Mouse (Mus musculus) fibroblast of lung, adult 2 months (primary cell): Measurements from ENCODE around the gene Pum1.
"Not testable (repeated sequence)": the region's sequence is repeated elsewhere in the genome, so short reads cannot be mapped to it uniquely, and the experiment has no call there.

Experiments
- DNase-seq: peaks from one replicate; pipeline ENCODE4 v3.0.0-alpha.2; 2011; ENCODE audit warnings: low read depth

Pum1 gene

GRCm38 (mm10) chr4:130668991-130669390, 5.9 kb downstream of the Pum1 start:
- no peak for DNase-seq

DNA sequence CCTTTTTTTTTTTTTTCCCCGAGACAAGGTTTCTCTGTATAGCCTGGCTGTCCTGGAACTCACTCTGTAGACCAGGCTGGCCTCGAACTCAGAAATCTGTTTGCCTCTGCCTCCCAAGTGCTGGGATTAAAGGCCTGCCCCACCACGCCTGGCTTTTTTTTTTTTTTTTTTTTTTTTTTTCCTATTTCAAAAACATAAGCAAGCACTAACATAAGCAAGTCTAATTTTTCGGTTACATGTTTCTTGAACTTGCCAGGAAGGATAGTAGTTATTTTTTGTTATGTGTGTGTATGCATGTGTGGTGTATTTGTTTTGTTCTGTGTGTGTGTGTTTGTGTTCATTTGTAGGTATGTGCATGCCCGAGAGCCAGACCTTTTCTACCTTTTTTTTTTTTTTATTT, 6.9 kb downstream of the Pum1 start:
- DNase-seq, result not testable (repeated sequence)

DNA sequence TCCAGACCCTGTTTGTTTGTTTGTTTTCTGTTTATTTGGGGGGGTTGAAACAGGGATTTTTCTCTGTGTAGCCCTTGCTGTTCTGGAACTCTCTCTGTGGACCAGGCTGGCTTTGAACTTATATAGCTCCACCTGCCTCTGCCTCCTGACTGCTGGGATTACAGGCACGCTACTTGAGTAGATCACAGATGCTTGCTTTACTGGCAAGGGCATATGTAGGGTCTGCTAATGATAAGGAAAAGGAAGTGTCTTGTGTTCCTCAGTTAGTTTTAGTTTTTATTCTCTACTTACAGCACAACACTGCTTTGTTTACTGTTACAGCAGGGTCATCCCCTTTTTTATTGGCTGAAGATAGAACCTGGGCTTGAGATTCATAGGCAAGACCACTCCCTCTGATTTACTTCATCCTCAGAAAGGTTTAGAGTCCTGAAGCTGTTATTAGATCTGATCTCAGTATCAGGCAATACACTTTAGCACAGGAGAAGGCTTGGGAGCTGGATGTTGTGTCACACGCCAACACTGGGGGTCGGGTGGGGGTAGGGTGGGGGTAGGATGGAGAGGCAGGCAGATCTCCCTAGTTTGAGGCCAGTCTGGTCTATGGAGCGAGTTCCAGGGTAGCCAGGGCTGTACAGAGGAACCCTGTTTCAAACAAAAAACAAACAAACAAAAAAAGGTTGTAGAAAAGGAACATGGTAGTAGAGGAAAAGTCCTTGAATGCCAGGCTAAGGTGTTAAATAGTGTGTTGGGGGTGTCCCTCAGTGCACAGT, 8.1 kb downstream of the Pum1 start:
- no peak for DNase-seq

DNA sequence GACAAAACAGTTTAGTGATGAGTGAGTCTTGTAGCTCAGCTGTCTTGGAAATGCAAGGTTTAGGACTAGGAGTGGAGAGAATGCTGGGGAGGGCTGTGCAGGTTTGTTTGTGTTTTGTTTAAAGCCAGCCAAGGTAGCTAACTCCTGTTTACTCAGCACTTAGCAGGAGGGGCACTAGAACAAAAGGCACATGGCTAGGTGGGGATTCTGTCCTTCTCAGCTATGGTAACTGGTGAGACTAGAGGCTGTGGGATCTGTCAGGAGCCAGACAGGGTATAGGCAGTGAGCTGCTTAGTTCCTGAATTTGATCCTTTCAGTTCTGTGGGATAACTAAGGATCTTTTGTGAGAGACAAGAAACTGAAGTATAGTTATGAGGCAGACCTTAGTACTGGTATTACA, 9.0 kb downstream of the Pum1 start:
- DNase-seq, result no peak

DNA sequence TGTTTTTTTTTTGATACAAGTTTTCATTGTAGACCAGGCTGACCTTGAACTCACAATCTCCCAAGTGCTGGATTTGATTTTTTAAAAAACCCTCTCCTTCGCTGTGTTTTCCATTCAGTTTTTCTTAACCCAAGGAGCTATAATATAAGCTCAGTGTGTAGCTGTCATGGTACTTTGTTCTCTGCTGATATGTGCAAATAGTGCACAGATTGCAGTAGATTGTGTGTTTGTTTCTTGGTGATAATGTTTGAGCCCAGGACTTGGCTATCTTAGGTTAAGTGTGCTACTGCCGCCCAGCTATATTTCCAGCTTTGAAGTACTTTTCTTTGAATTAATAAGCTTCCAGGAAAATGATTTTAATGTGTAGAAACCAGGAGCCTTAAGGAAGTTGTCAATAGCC, 13.6 kb downstream of the Pum1 start:
- no peak for DNase-seq

- no peak for DNase-seq
Measured at GRCm38 (mm10) chr4:130678149-130678548, 15.0 kb downstream of the Pum1 start.

GRCm38 (mm10) chr4:130680676-130681075, 17.6 kb downstream of the Pum1 start:
- DNase-seq, result no peak

GRCm38 (mm10) chr4:130683051-130683450, 19.9 kb downstream of the Pum1 start:
- not testable (repeated sequence) for DNase-seq

DNA sequence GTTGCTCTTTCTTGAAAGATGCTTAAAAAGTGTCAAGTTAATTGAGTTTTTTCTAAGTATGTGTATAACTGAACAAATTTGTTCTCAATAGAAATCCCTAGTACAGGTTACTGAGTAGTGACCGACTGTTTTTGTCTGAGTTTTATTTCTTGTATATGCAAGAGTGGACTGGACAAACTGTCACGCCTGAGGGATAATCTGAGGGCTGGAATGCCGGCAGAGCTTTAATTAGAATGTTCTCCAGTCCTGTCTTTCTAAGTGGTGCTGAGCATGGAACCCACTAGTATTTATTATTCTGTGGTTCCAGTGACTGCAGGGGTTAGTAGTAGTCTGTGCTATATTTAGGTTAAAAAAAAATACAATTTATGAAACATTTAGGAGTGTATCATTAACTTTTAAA, 30.8 kb downstream of the Pum1 start:
- DNase-seq, result no peak

DNA sequence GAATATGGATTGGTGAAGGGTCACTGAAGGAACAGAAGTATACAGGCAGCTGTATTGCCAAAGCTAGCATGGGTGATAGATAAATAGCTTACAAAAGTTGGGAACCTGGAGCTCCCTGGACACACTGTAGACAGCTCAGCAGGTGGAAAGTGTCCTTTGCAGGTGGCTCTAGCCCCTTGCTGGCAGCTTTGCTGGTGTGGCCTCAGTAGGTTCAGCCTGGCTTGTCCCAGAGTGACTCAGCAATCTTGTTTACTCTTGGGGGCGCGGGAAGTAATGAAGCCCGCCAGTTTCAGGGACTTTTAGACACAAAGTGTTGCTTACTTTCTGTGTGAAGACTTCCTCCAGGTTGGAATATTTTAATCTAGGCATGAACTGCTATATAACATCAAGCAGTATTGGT, 31.9 kb downstream of the Pum1 start:
- no peak for DNase-seq

GRCm38 (mm10) chr4:130701061-130701460, 37.9 kb downstream of the Pum1 start:
- DNase-seq, result peak; percentile 30

- DNase-seq, result no peak
Measured at GRCm38 (mm10) chr4:130702835-130703535, 39.9 kb downstream of the Pum1 start.

DNA sequence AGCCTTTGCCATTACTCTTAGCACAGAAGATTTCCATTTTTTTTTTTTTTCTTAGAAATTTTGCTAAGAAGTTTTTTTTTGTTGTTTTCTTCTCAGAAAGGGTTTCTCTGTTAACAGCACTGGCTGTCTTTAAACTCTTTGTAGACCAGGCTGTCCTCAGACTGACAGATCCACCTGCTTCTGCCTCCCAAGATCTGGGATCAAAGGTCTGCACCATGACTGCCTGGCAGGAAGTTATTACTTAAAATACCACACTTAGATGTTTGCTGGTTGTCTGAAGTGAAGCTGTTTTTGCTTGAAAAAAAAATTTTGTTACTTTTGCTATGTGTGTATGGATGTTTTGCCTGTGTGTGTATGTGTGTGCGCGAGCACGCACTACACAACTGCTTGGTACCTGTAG, 40.5 kb downstream of the Pum1 start:
- no peak for DNase-seq

GRCm38 (mm10) chr4:130704615-130705014, 41.5 kb downstream of the Pum1 start:
- no peak for DNase-seq

DNA sequence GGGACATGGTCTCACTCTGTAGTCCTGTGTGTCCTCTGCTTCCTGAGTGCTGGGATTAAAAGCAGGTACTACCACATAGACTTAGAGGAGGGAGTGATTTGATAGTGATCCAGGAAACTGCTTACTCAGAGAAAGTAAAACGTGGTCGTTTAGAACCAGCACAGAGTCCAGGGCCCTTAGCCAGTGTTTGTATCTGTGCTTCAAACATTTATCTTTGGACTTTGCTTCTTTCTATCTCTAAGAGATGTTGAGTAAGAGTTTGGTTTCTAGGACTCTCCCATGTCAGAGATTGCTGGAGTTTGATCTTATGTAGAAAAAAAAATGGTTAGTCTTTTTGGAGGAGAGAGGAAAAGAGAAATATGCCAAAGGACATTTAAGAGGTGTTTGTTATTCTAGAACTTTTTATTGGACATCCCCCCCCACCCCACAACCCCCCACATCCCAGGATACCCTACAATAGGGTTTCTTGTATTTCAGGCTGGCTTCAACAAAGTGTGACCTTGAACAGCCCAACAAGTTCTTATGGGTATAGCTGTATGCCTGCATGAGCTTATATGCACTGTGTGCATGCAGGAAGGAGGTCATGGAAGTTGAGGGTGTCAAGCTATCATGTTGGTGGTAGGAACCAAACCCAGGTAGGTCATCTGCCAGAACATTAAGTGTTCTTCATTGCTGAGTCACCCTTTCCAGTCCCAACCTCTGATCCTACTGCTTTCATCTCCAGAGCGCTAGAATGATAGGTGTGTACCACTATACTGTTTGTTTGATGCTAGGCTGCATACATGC, 43.3 kb downstream of the Pum1 start:
- DNase-seq, result no peak

DNA sequence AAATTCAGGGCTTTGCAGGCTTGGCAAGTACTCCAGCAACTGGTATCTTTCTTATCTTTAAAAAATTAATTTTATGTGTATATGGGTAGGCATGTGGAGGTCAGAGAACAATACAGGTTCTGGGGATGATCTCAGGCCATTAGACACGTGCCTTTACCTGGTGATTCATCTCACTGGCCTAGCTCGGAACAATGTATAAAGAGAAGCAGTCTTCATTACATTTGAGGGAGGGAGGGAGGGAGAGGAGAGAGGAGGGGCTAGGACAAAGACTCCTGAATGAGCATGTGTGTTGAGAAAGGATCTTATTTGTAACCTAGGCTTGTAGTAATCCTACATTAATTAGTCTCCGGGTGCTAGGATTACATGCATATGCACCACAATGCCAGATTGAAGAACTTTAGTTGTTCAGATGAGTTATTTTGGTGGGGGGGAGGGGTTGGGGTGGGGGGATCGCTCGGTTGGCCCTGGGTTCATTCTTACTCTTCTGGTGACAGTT, 48.3 kb downstream of the Pum1 start:
- DNase-seq, result no peak

GRCm38 (mm10) chr4:130712341-130712740, 49.2 kb downstream of the Pum1 start:
- no peak for DNase-seq

DNA sequence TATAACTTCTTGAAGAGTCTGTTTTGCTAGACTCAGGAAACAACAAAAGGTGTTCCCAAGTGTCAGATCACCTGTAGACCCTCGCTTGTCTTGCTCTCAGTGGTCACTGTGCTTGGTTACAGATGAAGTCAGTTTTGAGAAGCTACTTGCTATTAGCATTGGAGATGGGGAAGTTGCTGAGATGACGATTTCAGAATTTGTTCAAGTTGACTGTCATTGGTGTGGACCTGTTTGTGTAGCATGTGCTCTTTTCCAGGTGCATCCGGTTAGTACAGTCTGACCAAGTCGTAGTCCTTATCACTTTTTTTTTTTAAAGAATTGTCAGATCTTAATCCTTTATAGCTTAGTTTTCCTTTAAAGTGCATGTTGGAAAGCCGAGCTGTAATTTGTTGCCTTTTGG, 50.3 kb downstream of the Pum1 start:
- DNase-seq, result no peak

- DNase-seq, result no peak
Measured at GRCm38 (mm10) chr4:130715126-130715525, 52.0 kb downstream of the Pum1 start.

- no peak for DNase-seq
Measured at GRCm38 (mm10) chr4:130715623-130716022, 52.5 kb downstream of the Pum1 start.

DNA sequence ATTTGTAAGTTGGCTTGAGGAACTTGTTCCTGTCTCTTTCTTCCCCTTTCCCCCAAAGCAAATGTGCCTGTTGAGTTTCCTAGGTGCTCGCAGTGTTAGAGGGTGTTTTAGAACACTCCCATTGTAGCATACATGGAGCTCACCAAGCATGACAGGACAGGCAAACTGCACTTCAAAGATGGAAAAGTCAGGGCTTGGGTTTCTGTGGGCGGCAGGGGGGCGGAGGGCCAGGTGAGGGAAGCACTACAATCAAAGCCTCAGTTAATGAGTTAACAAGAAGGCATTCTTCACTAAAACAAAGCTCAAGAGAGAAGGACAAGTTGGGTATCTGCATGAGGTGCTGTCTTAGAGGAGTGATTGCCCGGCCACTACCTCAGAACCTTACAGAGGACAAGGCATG, 56.2 kb downstream of the Pum1 start:
- no peak for DNase-seq

- no peak for DNase-seq
Measured at GRCm38 (mm10) chr4:130722607-130723006, 59.5 kb downstream of the Pum1 start.

DNA sequence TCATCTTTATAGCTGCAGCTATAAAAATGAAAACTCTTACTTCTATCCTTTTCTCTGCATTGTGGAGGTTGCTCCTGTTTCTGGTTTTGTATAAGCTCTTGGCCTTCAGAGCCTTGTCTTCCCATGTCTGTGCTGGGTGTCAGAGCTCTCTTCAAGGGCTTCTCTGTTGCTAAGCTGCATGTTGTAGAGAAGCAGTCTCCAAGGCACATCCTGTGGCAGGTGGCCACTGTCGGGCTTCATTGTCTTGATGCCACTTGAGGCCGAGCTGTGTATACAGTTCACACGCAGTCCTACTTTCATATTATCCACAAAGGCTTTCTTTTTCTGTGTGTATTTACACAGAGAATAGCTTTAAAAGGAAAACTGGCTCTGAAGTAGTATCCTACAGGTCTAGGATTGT, 63.0 kb downstream of the Pum1 start:
- no peak for DNase-seq
